Mouse (Mus musculus): ENCODE data around the gene 2010300C02Rik.
A peak's percentile ranks its signal among the peaks of the same experiment; 100 is the strongest.

The 2010300C02Rik gene

DNA sequence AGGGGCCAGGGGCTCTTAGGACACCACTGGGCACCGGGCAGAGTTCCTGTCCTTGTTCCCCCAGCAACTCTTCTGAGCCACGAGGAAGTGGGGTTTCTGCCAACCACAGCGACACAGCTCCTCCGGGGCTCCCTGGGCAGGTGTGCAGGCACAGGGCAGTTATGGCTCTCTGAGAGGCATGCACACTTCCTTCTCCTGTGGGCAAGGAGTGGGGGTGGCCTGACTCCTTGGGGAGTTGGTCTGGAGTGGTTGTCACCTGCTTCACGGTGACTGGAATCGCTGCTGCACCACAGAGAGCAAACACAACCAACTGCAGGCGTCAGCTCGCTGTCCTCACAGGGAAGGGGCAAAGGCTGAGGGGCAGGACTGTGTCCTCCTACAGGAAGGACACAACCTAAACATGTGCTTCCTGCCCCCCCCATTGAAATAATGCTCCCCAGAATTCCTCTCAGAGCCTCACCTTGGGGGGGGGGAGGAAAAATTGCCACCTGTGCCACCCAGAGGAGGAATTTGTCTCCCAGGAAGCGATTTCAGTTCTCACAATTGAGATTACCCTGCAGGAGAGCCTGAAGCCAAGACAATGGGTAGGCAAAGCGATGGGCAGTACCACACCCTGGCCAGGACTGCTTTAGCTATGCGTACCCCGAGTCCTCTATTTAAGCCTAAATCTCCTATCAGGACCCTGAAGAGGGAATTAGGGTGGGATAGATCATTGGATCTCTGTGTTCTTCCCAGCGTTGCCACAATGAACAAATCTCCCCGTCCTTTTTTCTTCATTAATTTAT lies 54.2 kb downstream of the 2010300C02Rik start:
- no peak for DNase-seq

DNA sequence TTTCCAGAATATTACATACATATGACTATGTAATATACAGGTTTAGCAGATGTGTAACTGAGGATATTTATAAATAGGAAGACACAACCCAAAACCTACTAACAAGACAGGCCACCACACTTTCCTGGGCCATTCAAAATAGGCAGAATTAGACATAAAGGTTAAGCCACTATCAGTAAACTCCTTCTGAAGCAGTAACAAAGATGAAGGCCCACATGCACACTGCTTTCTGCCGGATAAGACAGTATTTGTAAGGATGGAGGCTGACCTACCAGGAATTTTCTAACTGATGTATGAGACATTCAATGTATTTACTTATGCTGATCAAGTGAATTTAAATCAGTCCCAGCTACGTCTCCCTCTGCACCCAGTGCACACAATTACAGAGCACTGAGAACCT lies 55.4 kb downstream of the 2010300C02Rik start:
- no peak for DNase-seq

- no peak for DNase-seq
Observed at GRCm38 (mm10) chr1:37663606-37664005, 56.3 kb downstream of the 2010300C02Rik start.

- DNase-seq, result no peak
Observed at GRCm38 (mm10) chr1:37656017-37656416, 63.9 kb downstream of the 2010300C02Rik start.

DNA sequence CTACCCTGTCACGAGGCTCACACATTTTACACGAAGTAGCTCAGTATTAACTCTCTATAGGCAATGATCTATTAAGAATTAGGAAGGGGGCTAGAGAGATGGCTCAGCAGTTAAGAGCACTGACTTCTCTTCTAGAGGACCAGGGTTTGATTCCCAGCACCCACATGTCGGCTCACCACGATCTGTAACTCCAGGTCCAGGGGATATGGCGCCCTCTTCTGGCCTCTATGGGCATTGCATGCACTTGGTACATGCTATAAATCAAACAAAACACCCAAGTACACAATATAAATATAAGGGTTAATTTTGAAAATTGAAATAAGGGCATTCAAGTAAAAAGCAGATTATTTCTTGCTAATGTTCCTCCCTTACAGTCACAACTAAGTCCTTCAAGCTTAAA lies 65.9 kb downstream of the 2010300C02Rik start:
- DNase-seq, result no peak

DNA sequence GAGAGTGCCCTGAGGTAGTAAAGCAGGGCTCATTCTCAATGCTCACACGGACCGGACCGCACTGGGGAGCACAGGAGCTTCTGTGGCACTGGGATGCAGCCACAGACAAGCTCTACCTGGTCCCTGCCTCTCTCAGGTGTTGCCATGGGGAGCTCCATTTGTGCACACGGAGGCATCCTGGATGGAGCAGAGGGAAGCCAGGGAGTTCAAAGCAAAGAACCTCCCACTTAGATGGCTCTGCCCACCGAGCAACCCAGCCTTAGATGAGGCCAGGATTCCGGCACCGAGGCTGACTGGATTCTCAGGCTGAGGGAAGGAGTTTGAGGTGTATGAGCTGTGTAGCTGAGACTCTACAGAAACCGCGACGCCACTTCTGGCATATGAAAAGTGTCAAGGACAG lies 72.8 kb downstream of the 2010300C02Rik start:
- DNase-seq, result no peak

GRCm38 (mm10) chr1:37644501-37644900 lies 75.4 kb downstream of the 2010300C02Rik start:
- no peak for DNase-seq

DNA sequence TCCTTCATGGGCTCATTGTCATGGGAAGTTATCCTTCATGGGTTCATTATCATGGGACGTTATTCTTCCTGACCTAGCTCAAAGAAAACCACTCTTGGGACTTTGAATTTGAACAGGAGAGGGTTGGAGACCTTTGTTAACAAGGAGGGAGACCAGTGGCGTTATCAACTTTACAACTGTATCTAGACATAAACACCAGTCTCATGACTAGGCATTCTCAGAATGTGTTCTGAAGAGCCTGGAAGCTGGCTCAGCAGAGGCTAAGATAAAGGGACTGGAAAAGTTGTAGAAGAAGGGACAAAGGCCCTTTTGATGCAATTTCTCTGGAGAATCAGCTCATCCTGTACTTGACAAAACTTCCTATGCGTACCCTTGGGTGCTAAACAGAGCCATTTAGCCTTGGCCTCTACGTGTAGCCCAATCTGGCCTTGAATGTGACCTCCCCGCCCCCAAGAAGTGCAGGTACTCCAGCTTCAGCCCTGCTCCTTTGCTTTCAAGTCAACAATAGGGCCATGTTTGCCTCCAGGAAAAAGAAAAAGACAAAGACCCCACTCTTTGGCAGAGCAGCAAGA lies 76.0 kb downstream of the 2010300C02Rik start:
- DNase-seq, result no peak

GRCm38 (mm10) chr1:37641361-37641760 lies 78.5 kb downstream of the 2010300C02Rik start:
- DNase-seq, result no peak

DNA sequence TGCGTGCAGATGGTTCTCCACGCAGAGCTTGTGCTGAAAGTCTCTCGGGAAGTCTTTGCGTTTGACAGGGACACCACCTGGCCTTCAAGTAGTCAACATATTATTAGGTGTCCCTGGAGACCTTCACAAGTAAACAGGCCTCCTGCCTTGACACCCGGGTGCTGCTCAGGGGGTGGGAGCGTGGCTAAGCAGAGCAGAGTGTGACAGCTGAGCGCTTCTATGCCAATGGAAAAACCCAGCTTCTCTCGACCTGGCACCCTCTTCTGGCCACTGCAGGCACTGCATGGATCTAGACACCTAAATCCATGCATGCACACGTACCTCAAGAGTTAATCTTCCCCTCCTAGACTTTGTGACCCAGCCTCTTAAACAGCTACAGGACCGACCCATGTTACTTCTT lies 80.8 kb downstream of the 2010300C02Rik start:
- DNase-seq, result peak; percentile 81

- no peak for DNase-seq
Observed at GRCm38 (mm10) chr1:37638560-37638959, 81.3 kb downstream of the 2010300C02Rik start.

GRCm38 (mm10) chr1:37637571-37637970 lies 82.3 kb downstream of the 2010300C02Rik start:
- no peak for DNase-seq

- DNase-seq, result no peak
Observed at GRCm38 (mm10) chr1:37636824-37637223, 83.1 kb downstream of the 2010300C02Rik start.

DNA sequence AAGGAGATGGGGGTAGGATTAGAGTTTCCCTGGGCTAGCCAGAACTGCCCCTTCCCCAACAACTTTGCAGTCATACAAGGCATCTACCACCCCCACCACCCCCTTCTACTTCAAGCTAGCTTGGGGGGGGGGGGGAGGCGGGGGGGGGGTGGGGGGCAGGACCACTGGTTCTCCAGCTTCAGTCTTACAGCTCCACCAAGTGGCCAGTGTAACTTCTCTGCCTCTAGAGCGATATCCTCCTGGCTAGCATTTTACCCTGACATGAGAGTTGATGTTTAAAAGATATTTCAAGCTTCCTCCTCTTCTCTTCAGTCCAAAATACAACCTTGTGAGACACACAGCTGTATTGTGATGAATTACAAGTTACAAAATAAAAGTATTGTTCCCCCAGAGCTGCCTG lies 83.7 kb downstream of the 2010300C02Rik start:
- DNase-seq, result peak; percentile 60

- DNase-seq, result no peak
Observed at GRCm38 (mm10) chr1:37635716-37636115, 84.2 kb downstream of the 2010300C02Rik start.

GRCm38 (mm10) chr1:37634658-37635057 lies 85.2 kb downstream of the 2010300C02Rik start:
- peak; percentile 53 for DNase-seq

- DNase-seq, result no peak
Observed at GRCm38 (mm10) chr1:37633516-37633915, 86.4 kb downstream of the 2010300C02Rik start.

DNA sequence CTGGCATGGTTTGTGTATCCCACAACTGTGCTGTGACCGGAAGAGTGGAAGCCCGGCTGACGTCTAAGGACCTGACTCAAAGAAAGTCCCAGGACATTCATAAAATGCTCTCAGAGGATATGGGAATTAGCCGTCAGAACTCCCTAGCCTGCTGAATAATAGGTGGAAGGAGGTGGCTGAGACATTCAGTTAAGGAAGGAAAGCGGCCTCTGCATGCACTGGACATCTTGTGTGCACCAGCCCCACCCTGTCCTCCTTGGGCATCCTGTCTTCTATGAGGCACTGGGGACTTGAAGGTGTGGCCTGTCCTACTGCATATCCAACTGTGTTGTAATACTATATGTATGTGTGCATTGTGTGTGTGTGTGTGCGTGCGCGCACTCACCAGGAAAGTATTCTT lies 87.5 kb downstream of the 2010300C02Rik start:
- DNase-seq, result no peak

DNA sequence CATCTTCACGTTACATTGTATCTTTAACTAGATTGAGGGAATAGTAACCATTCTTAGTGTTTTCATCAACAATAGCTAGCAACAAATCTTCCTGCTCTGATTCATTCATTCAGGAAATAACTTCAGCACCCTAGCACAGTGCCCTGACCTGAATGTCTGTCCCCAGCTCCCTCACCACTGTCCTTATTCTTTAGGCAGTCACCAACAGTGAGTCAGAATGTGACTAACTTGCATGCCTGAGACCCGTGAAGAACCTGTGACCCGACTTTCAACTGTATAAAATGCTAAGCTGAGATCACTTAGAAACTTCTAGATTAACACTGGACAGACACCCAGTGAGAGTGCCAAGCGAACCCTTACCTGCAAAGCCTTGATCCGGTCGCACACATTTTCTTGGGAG lies 88.4 kb downstream of the 2010300C02Rik start:
- no peak for DNase-seq

GRCm38 (mm10) chr1:37630412-37631210 lies 89.3 kb downstream of the 2010300C02Rik start:
- DNase-seq, result no peak

GRCm38 (mm10) chr1:37629876-37630275 lies 90.0 kb downstream of the 2010300C02Rik start:
- DNase-seq, result no peak

GRCm38 (mm10) chr1:37628749-37629148 lies 91.1 kb downstream of the 2010300C02Rik start:
- DNase-seq, result no peak

DNA sequence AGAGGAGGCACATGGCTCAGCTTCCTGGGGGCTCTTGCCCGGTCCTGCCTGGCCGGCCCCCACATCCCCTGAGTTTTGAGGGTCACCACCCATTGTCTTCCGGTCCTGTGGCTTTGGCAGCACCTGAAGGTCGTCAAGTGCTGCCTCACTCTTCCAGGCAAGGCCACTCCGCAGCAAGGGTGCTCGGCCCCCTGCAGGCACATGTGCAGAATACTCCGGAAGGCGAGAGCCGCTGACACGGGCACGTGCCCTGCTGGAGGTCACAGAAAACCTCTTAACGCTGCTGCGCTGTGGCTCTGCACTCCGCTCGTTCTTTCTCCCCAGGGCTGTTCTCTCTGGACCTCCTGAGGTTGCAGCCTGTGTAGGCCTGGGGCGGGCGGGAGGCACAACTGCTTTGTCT lies 95.7 kb downstream of the 2010300C02Rik start:
- DNase-seq, result no peak

DNA sequence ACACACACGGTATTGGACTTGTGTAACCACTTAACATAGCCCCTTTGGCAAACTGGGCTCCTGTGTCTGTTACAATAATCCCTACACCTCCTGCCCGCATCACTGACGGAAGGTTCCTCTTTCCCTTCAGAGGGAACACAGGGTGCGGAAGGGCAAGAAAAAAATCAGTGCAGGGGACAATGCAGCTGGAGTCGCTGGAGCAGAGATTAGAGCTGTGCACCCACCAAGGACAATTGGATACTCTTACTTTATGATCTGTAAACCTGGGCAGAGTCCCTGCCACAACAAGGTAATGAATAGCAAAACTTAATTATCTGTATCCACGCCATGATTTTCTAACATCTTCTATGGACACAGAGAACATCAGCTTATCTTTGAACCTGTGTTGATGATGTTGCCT lies 97.8 kb downstream of the 2010300C02Rik start:
- no peak for DNase-seq
